Mouse (Mus musculus) midbrain, embryonic 11.5 days (tissue): ENCODE data around the gene B020031M17Rik. TPM values are rescaled to one million over a fixed set of nuclear protein-coding genes. Genes with fewer than 3 reads are reported as not detected.
"Not testable (repeated sequence)": the region's sequence is repeated elsewhere in the genome, so short reads cannot be mapped to it uniquely, and the experiment has no call there.

Experiments
- ATAC-seq: fragments of 200-750 bp; cut with Nextera tagmentation; 2 replicates; pipeline ENCODE4 v1.8.0; 2017; ENCODE audit warnings: moderate TSS enrichment, moderate library complexity; ENCODE audit not compliant: low FRiP score
- DNase-seq: peaks from one replicate; pipeline ENCODE4 v3.0.0; 2015; ENCODE audit warnings: low spot score; ENCODE audit errors: missing footprints
- H3K27ac ChIP-seq: fragments of 300-500 bp; sonication (generic); 2 replicates; pipeline ENCODE4 v1.5.1; 2014; ENCODE audit warnings: low read depth, low read length
- H3K27me3 ChIP-seq: fragments of 300-500 bp; sonication (generic); 2 replicates; pipeline ENCODE4 v1.6.1; 2014; ENCODE audit warnings: mild to moderate bottlenecking, low read length, moderate library complexity, mixed read lengths; ENCODE audit not compliant: control insufficient read depth, insufficient read depth
- H3K36me3 ChIP-seq: fragments of 300-500 bp; sonication (generic); 2 replicates; pipeline ENCODE4 v1.6.1; 2014; ENCODE audit warnings: mild to moderate bottlenecking, low read length, moderate library complexity, mixed read lengths; ENCODE audit not compliant: control insufficient read depth, insufficient read depth
- H3K4me1 ChIP-seq: fragments of 300-500 bp; sonication (generic); 2 replicates; pipeline ENCODE4 v1.6.1; 2014; ENCODE audit warnings: low read length; ENCODE audit not compliant: control insufficient read depth, insufficient read depth
- H3K4me2 ChIP-seq: fragments of 300-500 bp; sonication (generic); 2 replicates; pipeline ENCODE4 v1.6.1; 2014; ENCODE audit warnings: mild to moderate bottlenecking, moderate library complexity
- H3K4me3 ChIP-seq: fragments of 300-500 bp; sonication (generic); 2 replicates; pipeline ENCODE4 v1.5.1; 2014; ENCODE audit warnings: low read depth, low read length
- H3K9ac ChIP-seq: fragments of 300-500 bp; sonication (generic); 2 replicates; pipeline ENCODE4 v1.6.1; 2014; ENCODE audit warnings: low read length
- H3K9me3 ChIP-seq: fragments of 300-500 bp; sonication (generic); 2 replicates; pipeline ENCODE4 v1.6.1; 2016; ENCODE audit warnings: low read length; ENCODE audit not compliant: control insufficient read depth
- WGBS: fragments of 180-500 bp; shearing (Covaris S2); extraction: QIAGEN DNeasy Blood & Tissue Kit; methylation state at CpG from one replicate; pipeline ENCODE4 v1.1.7; 2014; 5-methylcytosine and 5-hydroxymethylcytosine counted together
- polyA plus RNA-seq: library from polyadenylated mRNA; unstranded; fragments of >200 nt; fragmentation: Nextera tagmentation; extraction: Ambion mirVana; gene quantifications from 2 replicates; pipeline ENCODE4 v1.2.1, GENCODE M21; 2014

B020031M17Rik gene
- not detected in 2 replicates for polyA plus RNA-seq

GRCm38 (mm10) chr13:119950706-119951105 lies at the start of gene B020031M17Rik:
B020031M17Rik (minus strand) TSS chr13:119950806.
- H3K9me3 ChIP-seq, H3K27ac ChIP-seq, H3K9ac ChIP-seq, DNase-seq, H3K27me3 ChIP-seq, H3K4me2 ChIP-seq, H3K4me3 ChIP-seq, H3K4me1 ChIP-seq, H3K36me3 ChIP-seq, ATAC-seq: not testable (repeated sequence)
- WGBS = 77% methylated on average over 3 of the region's 6 CpGs

DNA sequence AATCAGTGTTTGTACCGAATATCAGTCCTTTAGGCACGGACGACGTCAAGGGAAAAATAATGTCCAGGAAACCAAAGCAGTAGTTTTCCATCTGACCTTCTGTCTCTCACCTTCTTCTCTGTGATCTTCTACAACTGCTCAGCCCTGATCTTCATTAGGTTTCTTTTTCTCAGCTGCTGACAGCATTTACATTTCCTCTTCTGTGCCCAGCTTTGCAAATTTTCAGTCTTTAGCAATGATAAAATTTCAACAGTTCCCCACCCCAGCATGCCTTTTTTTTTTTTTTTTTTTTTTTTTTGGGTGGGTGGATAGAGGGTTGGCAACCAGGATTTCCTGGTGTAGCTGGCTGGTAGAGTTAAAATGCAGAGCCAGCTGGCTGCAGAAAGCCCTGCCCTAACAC lies 48.6 kb upstream of the B020031M17Rik start:
- not testable (repeated sequence) for H3K9ac ChIP-seq, H3K4me1 ChIP-seq, H3K9me3 ChIP-seq, H3K4me3 ChIP-seq, H3K4me2 ChIP-seq, H3K36me3 ChIP-seq, H3K27me3 ChIP-seq, DNase-seq, H3K27ac ChIP-seq, ATAC-seq
- WGBS = no CpG with 5 or more reads among the region's 4 CpGs

DNA sequence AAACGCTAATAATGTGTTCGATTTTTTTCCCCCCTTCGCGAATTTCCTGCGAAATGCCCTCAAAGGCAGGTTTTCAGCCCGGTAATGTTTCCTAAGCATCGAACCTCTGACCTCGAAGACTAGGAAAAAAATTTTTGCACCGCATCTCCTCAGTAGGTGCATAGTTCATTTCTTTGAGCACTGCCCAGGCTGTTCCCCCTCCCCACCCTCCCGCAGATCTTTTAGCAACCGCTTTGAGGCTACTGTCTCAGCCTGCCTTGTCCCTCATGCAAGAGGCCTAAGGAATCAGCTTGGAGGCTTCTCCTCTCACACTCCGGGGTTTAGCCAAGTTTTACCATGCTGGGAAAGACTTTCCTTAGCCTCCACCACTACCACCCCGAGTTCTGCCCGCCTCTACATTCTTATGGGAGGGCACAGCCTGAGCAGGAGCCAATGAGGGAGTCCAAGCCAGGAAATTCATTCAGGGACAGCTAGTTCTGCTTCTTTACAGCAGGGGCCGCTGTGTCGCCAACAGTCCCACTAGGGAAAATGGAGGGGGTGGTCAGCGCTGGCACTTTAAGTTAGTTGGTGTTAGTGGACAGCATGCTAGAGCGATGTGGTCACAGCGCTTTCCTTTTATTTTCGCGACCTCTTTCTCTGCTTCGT lies 48.0 kb upstream of the B020031M17Rik start:
- no CpG with 5 or more reads among the region's 22 CpGs for whole genome bisulfite sequencing
- not testable (repeated sequence) for H3K4me1 ChIP-seq, H3K27ac ChIP-seq, H3K4me2 ChIP-seq, H3K36me3 ChIP-seq, DNase-seq, H3K4me3 ChIP-seq, H3K27me3 ChIP-seq, H3K9ac ChIP-seq, H3K9me3 ChIP-seq
- peak; percentile 96 for ATAC-seq

DNA sequence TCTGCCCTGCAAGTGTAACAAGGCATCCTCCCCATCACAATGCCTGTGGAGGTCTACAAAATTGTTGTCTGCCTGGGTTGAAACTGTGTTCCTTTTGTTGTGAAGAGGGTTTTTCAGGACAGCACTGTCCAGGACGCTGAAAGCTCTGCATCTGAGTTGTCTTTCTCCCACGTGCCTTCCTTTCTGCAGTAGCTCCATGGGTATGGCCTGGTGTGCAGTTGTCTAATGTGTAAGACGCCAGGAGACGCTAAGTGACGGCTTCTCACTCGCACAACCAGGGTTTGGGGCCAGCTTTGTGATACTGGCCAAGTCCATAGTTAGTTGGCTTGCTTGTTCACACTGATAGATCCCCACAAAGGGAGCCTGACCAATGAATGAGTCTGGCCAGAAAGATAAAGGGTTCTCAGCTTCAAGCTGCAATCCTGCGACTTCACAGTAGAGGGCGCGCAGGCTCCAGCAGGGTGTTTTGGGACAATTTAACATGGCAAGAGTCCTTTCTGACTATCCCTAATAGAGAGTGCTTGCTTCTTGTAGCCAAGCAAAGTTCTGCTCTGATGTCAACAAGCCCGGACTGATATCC lies 41.4 kb upstream of the B020031M17Rik start:
- WGBS = no CpG with 5 or more reads among the region's 10 CpGs
- peak; percentile 58 for ATAC-seq
- H3K36me3 ChIP-seq = not testable (repeated sequence)

DNA sequence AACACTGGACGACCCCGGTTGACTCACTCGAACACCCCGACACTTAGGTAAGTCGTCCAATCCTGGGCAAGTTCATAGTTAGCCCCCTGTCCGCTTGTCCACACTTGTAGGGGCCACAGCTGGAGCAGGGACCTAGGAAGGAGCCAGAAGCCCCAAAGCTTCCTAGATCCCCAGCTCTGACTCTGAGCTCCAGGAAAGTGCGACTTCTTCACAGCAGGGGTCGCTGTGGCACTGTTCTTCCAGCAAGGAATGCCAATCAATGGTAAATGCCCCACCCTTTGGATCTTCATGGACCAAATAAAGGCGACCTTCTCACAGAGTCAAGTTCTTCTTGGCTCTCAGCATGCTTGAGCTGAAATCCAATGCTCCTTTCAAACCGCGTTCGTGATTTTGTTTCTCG lies 40.7 kb upstream of the B020031M17Rik start:
- H3K9me3 ChIP-seq, H3K4me1 ChIP-seq, H3K27ac ChIP-seq, H3K9ac ChIP-seq, H3K36me3 ChIP-seq, H3K4me2 ChIP-seq, H3K27me3 ChIP-seq, DNase-seq, H3K4me3 ChIP-seq: not testable (repeated sequence)
- WGBS = no CpG with 5 or more reads among the region's 13 CpGs
- ATAC-seq = peak; percentile 67

More for the DNA sequence above, 41.4 kb upstream of the B020031M17Rik start:
- not testable (repeated sequence) for H3K9me3 ChIP-seq, H3K9ac ChIP-seq, DNase-seq, H3K4me2 ChIP-seq, H3K27me3 ChIP-seq, H3K27ac ChIP-seq, H3K4me1 ChIP-seq, H3K4me3 ChIP-seq

GRCm38 (mm10) chr13:119969163-119969562 lies 18.6 kb upstream of the B020031M17Rik start:
- H3K27me3 ChIP-seq, ATAC-seq, H3K9ac ChIP-seq, H3K27ac ChIP-seq, H3K36me3 ChIP-seq, H3K4me3 ChIP-seq, H3K9me3 ChIP-seq, DNase-seq, H3K4me1 ChIP-seq, H3K4me2 ChIP-seq: not testable (repeated sequence)
- WGBS = no CpG with 5 or more reads among the region's 13 CpGs

DNA sequence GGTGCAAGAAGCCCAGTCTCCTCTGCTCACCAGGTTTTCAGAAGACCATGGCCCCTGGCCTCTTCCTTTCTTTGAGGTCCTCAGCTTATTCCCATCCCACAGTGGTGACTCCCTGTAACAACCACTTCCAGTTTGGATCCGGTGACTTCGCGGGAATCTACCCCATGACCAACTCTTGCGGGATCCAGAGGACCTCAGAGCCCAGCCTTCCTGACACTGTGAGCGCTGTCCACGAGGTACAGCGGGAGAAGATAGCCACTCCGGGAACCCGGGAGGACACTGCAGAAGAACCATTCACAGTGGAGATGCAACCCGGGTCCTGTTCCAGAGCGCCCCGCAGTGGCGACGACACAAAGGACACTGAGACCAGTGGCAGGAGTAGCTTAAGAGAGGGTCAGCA lies 17.6 kb upstream of the B020031M17Rik start:
- WGBS = no CpG with 5 or more reads among the region's 14 CpGs
- not testable (repeated sequence) for DNase-seq, H3K27me3 ChIP-seq, H3K9me3 ChIP-seq, ATAC-seq, H3K4me3 ChIP-seq, H3K4me2 ChIP-seq, H3K27ac ChIP-seq, H3K9ac ChIP-seq, H3K36me3 ChIP-seq, H3K4me1 ChIP-seq

- H3K36me3 ChIP-seq, H3K27me3 ChIP-seq, H3K9me3 ChIP-seq, H3K27ac ChIP-seq, H3K4me1 ChIP-seq, H3K9ac ChIP-seq, H3K4me3 ChIP-seq: not testable (repeated sequence)
- peak; percentile 90 for DNase-seq
- ATAC-seq = peak; percentile 52; the same call in 1 of the 2 replicates
- under 1% methylated on average over 19 of the region's 22 CpGs for WGBS
- peak overlapping the region; percentile 19; the same call in 1 of the 2 replicates for H3K4me2 ChIP-seq
Measured at GRCm38 (mm10) chr13:119965968-119966367, 15.4 kb upstream of the B020031M17Rik start.

GRCm38 (mm10) chr13:119965302-119965952 lies 14.8 kb upstream of the B020031M17Rik start:
- peak; percentile 86 for ATAC-seq
- not testable (repeated sequence) for H3K27ac ChIP-seq, H3K4me3 ChIP-seq, H3K36me3 ChIP-seq, H3K4me1 ChIP-seq, H3K9me3 ChIP-seq, H3K27me3 ChIP-seq, DNase-seq, H3K9ac ChIP-seq
- H3K4me2 ChIP-seq = peak overlapping the region; percentile 19; the same call in 1 of the 2 replicates
- WGBS = 1% methylated on average over 14 of the region's 34 CpGs
